Mouse (Mus musculus): ENCODE results near the gene Hils1.
A peak's percentile ranks its signal among the peaks of the same experiment; 100 is the strongest.

Gene Hils1

DNA sequence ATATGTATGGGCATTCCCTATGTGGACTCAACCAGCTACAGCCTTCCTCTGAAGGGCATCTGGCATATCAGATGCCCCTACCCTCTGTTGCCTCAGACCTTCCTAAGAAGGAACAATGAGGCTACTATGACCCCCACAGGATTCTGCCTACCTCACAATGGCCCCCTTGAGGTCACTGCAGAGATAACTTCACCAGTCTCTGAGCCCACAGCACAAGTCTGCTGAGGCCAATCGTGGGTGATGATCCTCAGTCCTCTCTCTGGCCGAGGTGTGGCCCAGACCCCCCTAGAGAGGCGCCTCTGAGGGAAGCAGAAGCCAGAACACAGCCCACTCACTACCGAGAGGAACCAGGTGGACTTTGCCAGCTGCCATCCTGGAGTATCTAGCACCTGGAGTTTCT lies at the start of gene Hils1:
Gene Hils1, plus strand, starts transcription at position 175 of the 400 bp plus-strand sequence.
- DNase-seq (ENCODE audit: low read depth) = no peak

DNA sequence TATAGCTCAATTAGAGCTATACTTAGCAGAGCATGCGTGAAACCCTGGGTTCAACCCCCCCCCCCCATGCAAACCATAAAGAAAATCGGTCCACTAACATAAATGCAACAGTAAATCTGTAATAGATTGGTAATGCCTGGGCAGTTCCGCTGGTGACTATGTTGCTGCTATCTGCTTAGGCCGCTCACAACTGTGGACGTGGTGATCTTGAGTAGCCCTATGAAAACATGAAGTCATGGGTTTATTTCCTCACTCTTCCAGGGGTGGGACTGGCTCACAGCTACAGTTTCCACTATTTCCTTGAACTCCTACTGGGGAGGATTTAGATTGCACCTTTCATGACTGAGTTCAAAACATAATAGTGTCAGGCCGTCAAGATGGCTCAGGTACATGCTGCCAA lies 49.7 kb upstream of the Hils1 start:
- no peak for DNase-seq (ENCODE audit: low read depth)

DNA sequence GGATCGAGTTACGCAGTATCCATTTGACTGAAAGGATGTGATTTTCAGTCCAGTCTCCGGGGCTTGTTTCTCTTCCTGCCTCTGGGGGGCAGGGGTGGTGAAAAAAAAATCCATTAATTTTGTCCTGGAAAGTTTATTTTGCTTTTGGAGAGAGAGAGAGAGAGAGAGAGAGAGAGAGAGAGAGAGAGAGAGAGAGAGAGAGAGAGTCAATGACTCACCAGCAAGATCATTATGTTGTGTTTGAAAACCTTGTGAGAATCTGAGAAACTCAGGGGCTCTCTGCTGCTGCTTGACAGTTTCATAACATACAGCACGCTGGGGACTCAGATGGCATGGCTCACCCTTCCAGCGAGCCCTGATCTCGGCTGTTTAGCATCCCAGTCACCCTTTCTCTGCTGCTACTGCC lies 46.4 kb upstream of the Hils1 start:
- DNase-seq (ENCODE audit: low read depth) = no peak

DNA sequence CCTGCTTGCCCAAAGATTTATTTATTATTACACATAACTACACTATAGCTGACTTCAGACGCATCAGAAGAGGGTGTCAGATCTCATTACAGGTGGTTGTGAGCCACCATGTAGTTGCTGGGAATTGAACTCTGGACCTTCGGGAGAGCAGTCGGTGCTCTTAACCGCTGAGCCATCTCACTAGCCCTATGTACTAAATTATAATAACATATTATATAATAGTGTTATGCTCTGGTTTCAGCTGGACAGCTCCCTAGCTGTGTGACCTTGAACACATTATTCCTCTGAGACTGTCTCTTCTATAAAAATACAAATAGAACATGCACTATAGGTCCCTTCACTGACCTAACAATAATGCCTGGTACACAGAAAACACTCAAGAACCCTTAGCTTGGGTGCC lies 42.4 kb upstream of the Hils1 start:
- DNase-seq (ENCODE audit: low read depth) = no peak

DNA sequence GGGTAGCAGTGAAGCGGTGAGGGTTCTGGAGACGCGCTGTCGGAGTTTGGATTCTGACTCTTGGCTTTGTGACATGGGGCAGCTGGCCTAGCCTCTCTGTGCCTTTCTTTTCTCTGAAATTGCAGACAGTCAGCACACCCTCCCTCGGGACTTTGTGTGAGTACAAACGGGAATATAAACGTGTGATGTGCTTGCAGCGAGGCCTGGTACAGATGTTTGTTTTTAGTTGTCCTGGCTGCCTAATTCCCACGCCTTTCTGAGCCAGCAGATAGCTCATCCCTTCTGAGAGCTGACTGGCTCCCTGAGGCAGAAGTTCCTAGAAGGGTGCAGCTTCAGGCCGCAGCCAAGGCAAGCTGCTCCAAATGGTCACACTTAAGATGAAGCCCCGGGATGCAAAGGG lies 41.0 kb upstream of the Hils1 start:
- no peak for DNase-seq (ENCODE audit: low read depth)

DNA sequence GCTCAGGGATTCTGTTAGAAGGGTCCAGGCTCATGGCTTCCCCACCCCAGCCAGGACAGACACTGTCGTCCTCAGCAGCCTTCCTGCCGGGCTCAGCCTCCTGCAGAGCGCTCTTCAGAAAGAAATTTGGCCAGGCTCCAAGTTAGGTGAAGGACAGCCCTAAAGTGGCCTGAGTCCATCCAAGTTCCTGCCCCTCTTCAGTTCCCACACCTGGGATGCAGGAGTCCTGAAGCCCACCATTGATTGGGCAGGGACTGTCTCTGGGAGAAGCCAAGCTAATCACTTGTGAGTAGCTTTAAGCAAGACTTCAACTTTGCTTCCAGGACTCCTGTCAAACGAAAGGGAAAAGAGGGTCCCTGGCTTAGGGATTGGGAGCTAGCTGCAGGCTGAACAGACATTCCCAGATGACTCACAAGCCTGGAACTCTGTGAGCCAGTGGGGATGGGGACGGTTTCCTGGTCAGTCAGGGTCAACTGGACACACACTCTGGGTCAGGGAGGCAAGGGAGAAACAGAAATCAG lies 39.6 kb upstream of the Hils1 start:
- no peak for DNase-seq (ENCODE audit: low read depth)

DNA sequence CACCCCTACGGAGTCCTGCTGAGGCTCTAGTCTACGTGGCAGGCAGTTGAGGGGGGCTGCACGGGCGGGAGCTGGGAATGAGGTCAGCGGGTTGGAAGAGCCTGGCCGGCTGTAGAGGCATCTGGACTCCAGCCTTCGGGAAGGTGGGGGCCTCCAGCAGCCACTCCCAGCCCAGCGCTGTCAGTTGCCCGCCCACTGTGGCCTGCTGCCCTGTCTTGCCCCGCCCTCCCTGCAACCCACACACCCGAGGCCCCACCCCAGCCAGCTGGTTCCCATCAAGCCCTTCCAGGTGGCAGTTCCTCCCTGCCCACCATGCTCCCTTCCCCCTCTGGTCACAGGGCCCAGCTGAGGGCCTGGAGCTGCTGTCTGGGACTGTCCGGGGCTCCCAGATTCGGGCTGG lies 38.6 kb upstream of the Hils1 start:
- DNase-seq (ENCODE audit: low read depth) = no peak

DNA sequence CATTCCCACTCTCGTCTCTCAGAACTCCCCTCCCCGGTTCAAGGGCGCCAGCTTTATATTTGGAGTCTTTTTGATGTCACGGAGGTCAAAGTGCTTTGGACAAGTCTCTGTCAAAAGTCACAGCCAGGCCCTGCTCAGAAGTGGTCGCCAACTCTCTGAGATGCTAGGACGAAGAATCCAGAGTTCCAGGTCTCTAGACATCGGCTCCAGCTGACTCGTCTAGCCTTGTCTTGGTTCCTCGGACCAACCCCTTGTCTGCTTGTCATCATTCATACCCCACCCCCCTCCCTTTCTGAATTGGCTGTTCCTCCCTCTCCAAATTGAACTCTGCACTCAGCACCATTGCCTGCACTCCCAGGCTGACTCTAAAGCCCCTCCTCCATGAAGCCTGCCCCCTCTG lies 37.8 kb upstream of the Hils1 start:
- no peak for DNase-seq (ENCODE audit: low read depth)

DNA sequence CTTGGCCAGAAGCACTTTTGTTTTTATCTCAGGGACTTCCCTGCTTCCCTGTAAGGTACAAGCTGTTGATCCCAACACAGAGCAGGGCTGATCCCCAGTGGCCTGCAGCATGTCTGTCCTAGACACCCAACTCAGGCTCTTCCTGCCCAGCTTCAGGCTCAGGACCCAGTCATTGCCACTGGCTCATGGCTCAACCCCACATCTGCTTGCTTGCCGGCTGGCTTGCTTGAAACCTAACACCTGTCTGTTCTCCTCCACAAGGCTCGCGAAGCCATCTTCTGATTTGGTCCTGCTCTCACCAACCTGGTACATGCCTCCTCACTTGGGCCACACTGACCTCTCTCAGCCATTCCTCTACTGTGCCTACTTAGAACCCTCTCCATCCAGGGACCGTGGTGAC lies 37.2 kb upstream of the Hils1 start:
- DNase-seq (ENCODE audit: low read depth) = no peak

DNA sequence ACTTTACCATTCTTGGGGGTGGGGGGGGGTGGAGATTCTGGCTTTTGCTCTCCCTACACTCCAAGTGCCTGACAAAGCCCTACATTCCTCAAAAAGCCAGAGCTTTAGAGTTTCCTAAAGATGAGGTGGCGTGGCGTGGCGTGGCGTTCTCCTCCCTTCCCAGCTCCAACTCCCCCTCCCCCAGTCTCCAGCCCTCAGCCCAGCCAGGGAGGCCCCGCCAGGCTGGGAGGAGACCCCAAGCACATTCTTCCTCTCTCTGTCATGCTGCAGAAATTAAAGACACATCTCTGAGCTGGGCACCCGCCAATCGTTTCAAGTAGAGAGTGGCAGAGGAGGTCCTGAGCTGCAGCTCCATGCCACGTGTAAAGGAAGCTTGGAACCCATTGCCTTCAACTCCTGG lies 33.8 kb upstream of the Hils1 start:
- DNase-seq (ENCODE audit: low read depth) = no peak

DNA sequence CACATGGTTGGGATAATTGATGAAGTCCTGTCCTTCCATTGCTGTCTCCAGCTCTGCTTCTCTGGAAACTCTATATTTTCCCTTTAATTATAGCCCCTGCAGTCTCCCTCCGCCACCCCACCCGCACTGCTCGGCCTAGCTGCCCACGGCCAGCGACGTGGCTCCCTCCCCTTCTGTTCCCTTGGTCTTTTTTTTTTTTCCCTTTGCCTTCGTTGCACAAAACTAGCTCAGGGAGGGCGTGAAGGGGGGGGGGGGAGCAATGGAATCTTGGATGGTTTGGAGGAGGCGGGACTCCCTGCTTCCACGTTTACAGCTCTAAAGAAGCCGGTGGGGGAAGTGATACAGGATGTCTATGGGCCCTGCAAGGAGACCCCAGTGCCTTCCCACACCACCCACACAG lies 32.9 kb upstream of the Hils1 start:
- DNase-seq (ENCODE audit: low read depth) = no peak

DNA sequence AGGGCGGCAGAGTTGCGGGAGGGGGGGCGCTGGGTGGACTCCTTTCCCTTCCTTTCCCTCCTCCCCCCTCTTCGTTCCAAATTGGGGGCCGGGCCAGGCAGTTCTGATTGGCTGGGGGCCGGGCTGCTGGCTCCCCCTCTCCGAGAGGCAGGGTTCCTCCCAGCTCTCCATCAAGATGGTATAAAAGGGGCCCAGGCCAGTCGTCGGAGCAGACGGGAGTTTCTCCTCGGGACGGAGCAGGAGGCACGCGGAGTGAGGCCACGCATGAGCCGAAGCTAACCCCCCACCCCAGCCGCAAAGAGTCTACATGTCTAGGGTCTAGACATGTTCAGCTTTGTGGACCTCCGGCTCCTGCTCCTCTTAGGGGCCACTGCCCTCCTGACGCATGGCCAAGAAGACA lies 31.3 kb upstream of the Hils1 start, which contains the start of gene Col1a1:
Gene Col1a1, plus strand, starts transcription at position 180 of the 400 bp plus-strand sequence.
- DNase-seq (ENCODE audit: low read depth) = no peak

DNA sequence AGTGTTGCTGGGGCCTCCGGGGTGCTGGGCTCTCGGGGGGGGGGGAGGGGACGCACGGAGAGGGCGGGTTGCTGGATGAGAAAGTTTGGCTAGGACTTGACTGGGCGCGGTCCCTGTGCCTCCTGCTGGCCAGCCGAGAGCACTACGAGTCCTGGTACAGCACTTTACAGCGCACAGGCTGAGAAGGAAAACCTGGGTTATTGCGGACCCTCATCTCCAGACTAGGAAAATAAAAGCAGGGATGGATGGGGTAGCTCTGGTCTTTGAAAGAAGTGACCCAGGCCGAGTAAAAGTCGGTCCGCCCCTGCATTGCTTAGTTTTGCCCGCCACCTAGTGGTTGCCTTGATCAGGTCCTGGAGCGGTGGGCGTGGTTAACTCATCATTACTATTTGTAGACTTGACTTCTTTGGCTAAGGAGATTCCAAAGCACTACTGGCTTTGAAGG lies 30.5 kb upstream of the Hils1 start:
- peak; percentile 74 for DNase-seq (ENCODE audit: low read depth)

DNA sequence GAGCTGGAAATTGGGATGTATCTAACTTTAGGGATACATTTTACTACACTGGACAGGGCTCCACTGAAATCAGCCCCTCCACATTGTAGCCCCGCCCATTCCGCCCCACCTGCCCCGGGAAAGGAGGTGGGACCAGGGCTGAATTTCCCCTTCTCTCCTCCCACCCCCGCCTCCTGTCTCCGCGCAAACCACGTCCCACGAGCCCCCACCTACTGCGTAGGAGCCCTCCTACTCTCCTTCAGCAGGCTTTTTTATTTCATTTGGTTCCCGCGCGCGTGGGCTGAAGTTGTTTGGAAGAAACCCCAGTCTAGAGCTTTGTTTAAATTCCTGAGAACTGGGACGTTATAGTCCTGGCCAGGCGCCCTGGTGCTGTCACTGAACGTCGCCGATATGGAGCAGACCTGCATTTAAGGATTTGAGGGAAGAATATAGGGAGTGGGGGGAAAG lies 30.0 kb upstream of the Hils1 start:
- DNase-seq (ENCODE audit: low read depth) = no peak

DNA sequence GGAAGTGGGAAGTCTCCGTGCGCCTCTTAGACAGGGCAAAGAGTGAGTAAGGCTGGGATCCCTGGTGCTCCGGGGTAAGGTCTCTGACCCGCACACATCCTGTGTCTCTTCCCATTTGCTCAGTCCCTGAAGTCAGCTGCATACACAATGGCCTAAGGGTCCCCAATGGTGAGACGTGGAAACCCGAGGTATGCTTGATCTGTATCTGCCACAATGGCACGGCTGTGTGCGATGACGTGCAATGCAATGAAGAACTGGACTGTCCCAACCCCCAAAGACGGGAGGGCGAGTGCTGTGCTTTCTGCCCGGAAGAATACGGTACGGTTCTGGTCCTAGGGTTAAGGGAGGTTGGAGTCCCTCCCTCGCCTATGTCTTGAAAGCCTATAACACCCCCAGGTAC lies 29.6 kb upstream of the Hils1 start:
- no peak for DNase-seq (ENCODE audit: low read depth)

DNA sequence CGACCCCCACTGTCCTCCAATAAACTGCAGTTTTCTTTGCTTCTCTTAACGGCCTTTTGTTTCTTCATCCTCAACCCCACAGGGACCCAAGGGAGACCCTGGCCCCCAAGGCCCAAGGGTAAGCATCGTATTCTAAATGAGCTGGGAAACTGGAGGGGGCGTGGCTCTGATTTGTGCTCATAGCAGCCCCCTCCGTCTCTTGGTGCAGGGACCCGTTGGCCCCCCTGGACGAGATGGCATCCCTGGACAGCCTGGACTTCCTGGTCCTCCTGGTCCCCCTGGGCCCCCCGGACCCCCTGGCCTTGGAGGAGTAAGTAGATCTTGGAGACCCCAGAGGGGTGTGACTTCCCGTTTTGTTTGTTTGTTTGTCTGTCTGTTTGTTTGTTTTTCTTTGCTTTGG lies 29.1 kb upstream of the Hils1 start:
- DNase-seq (ENCODE audit: low read depth) = no peak

DNA sequence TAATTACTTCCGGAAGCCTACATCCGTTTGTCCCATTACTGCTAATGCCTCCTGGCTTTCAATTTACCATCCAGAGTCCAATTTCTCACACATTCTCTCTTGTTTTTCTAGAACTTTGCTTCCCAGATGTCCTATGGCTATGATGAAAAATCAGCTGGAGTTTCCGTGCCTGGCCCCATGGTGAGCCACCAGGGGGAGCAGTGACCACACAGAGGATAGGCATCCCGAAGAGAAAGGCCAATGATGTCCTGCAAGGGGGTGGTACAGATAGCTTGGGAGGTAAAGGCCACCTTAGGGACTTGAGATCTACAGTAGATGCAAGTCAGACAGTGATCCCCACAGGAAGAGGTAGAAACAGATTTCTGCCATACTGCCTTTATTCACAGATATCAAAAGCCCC lies 28.1 kb upstream of the Hils1 start:
- DNase-seq (ENCODE audit: low read depth) = peak; percentile 44

DNA sequence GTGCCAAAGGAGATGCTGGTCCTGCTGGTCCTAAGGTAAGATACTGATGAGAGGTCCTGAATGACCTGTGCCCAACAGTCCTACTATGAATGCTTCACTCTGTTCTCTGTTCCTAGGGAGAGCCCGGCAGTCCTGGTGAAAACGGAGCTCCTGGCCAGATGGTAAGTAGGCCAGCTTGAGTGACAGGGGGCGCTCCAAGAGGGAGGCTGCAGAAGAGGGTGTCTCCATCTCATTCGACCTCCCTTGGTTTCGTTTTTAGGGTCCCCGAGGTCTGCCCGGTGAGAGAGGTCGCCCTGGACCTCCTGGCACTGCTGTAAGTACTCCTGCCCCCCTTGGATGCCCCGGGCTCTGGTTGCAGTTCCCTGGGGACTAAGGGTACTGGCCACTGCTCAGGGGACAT lies 26.3 kb upstream of the Hils1 start:
- no peak for DNase-seq (ENCODE audit: low read depth)

DNA sequence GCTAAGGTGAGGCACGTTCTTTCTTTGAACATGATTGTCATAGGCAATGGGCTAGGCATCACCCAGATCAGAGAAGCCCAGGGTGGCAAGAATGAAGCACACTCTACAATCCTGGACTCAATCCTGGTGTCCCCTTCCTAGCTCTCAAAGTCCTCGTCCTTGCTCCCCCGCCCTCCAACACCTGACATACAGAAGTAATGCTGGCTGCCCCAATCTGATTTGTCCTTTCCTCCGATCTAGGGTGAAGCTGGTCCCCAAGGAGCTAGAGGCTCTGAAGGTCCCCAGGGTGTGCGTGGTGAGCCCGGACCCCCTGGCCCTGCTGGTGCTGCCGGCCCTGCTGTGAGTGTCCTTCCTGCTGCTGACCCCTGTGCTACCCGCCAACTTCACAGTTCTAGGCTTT lies 25.6 kb upstream of the Hils1 start:
- DNase-seq (ENCODE audit: low read depth) = no peak

DNA sequence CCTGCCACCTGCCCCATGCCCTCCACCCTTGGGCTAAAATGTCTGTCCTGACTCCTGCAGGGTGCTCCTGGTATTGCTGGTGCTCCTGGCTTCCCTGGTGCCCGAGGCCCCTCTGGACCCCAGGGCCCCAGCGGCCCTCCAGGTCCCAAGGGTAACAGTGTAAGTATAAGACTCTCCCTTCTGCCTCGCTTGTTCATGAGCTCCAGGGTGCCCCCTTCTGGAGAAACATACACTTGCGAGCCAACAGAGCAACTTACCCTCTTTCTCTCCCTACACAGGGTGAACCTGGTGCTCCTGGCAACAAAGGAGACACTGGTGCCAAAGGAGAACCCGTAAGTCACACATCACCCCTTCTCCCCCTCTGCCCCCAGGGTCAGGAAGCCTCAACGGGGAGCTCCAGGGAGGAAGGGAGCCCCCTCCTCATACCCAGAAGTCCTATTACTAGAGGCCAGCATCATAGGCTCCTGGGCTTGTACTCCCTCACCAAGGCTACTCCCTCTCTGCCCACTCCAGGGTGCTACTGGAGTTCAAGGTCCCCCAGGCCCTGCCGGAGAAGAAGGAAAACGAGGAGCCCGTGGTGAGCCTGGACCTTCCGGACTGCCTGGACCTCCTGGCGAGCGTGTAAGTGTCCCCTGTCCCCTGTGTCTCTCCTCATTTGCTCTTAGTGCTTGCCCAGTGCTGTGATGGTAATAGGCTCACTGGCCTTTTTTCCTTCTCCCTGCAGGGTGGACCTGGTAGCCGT lies 24.9 kb upstream of the Hils1 start:
- peak; percentile 40 for DNase-seq (ENCODE audit: low read depth)

DNA sequence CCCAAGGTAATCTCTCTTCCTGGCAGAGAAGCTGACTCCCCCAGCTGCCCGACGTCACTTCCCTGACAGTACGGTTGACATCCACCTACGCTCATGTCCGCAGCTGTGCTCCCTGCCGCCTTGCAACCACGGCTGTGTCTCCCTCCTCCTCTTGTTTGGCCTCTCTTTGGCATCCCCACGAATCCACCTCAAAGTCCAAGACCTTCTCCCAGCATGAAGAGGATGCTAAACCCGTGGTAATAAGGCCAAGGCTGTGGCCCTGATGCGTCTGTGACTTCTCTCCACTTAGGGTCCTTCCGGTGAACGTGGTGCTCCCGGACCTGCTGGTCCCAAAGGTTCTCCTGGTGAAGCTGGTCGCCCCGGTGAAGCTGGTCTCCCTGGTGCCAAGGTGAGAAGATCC lies 24.3 kb upstream of the Hils1 start:
- DNase-seq (ENCODE audit: low read depth) = no peak

DNA sequence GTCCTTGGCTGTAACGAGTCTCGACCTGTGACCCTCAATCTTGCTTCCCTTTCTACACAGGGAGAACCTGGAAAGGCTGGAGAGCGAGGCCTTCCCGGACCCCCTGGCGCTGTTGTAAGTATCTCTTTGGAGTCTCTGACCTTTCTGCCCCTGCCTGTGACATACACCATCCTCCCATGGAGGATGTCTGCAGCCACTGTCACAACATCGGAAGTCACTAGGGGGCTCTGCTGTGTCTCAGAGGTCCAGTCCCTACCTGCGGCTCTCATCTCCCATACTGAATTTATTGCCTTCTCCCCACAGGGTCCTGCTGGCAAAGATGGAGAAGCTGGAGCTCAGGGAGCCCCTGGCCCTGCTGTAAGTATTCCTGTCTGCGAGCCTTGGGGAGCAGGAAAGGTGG lies 23.1 kb upstream of the Hils1 start:
- no peak for DNase-seq (ENCODE audit: low read depth)

DNA sequence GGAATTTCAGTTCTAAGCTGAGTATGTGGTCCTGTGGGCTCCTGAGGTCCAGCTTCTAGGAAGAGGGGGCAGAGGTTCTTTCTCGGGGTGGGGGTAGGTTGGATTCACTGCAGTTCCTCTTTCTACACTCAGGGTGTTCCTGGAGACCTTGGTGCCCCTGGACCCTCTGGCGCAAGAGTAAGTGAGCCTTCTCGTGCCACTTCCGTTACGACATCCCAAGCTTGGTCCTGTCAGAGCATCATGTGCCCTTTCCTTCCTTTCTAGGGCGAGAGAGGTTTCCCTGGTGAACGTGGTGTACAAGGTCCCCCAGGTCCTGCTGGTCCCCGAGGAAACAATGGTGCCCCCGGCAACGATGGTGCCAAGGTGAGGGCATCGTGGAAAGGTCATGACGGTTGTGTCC lies 22.2 kb upstream of the Hils1 start:
- no peak for DNase-seq (ENCODE audit: low read depth)

DNA sequence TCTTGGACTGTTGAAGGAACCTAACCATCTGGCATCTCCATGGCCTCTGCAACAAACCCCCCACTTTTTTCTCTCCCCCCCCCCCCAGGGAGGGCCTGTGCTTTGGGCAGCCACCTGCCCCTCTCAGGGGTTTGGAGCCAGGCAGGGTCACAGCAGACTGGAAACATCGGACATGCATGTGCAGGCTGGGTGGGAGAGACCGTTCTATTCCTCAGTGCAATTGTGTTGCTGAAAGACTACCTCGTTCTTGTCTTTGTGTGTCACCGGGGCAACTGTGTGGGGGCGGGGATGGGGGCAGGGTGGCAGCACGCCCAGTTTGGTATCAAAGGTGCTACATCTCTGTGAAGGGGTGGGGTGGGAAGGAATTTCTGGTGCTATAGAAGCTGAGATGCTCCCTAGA lies 15.2 kb upstream of the Hils1 start:
- no peak for DNase-seq (ENCODE audit: low read depth)

All from c-Kit-positive CD71-positive TER-119-negative erythroid progenitor cells, embryonic 14.5 days (primary cell).